Mouse (Mus musculus): Measurements from ENCODE around the gene Syncrip.
A peak's percentile ranks its signal among the peaks of the same experiment; 100 is the strongest.

Syncrip gene

GRCm38 (mm10) chr9:88482230-88482828 lies at the start of gene Syncrip:
Gene Syncrip (minus strand): TSS chr9:88482574.
- DNase-seq (ENCODE audit: low spot score in 2 of 2), result peak; percentile 88 to 91

GRCm38 (mm10) chr9:88529979-88530580 lies 47.7 kb upstream of the Syncrip start:
- DNase-seq (ENCODE audit: low spot score in 2 of 2), result no peak

- DNase-seq (ENCODE audit: low spot score in 2 of 2), result no peak
Observed at GRCm38 (mm10) chr9:88529571-88529970, 47.2 kb upstream of the Syncrip start.

GRCm38 (mm10) chr9:88528736-88529135 lies 46.4 kb upstream of the Syncrip start:
- DNase-seq (ENCODE audit: low spot score in 2 of 2), result no peak

- no peak for DNase-seq (ENCODE audit: low spot score in 2 of 2)
Observed at GRCm38 (mm10) chr9:88527956-88528355, 45.6 kb upstream of the Syncrip start.

- DNase-seq (ENCODE audit: low spot score in 2 of 2), result no peak
Observed at GRCm38 (mm10) chr9:88525341-88525740, 43.0 kb upstream of the Syncrip start.

GRCm38 (mm10) chr9:88524796-88525195 lies 42.4 kb upstream of the Syncrip start:
- DNase-seq (ENCODE audit: low spot score in 2 of 2), result no peak

- DNase-seq (ENCODE audit: low spot score in 2 of 2), result no peak
Observed at GRCm38 (mm10) chr9:88524367-88524766, 42.0 kb upstream of the Syncrip start.

GRCm38 (mm10) chr9:88523335-88523668 lies 40.9 kb upstream of the Syncrip start:
- no peak for DNase-seq (ENCODE audit: low spot score in 2 of 2)

- peak; percentile 94 to 98 for DNase-seq (ENCODE audit: low spot score in 2 of 2)
Observed at GRCm38 (mm10) chr9:88522569-88523334, 40.4 kb upstream of the Syncrip start.

- no peak for DNase-seq (ENCODE audit: low spot score in 2 of 2)
Observed at GRCm38 (mm10) chr9:88521961-88522568, 39.7 kb upstream of the Syncrip start.

- DNase-seq (ENCODE audit: low spot score in 2 of 2), result no peak
Observed at GRCm38 (mm10) chr9:88520849-88521483, 38.6 kb upstream of the Syncrip start.

GRCm38 (mm10) chr9:88520122-88520848 lies 37.9 kb upstream of the Syncrip start:
- DNase-seq (ENCODE audit: low spot score in 2 of 2), result peak in 1 of 2 experiments; percentile 6

- no peak for DNase-seq (ENCODE audit: low spot score in 2 of 2)
Observed at GRCm38 (mm10) chr9:88519390-88520121, 37.2 kb upstream of the Syncrip start.

- DNase-seq (ENCODE audit: low spot score in 2 of 2), result no peak
Observed at GRCm38 (mm10) chr9:88516361-88516995, 34.1 kb upstream of the Syncrip start.

GRCm38 (mm10) chr9:88515546-88515945 lies 33.2 kb upstream of the Syncrip start:
- DNase-seq (ENCODE audit: low spot score in 2 of 2), result no peak

GRCm38 (mm10) chr9:88501846-88502245 lies 19.5 kb upstream of the Syncrip start:
- no peak for DNase-seq (ENCODE audit: low spot score in 2 of 2)

GRCm38 (mm10) chr9:88500112-88500511 lies 17.7 kb upstream of the Syncrip start:
- no peak for DNase-seq (ENCODE audit: low spot score in 2 of 2)

- DNase-seq (ENCODE audit: low spot score in 2 of 2), result no peak
Observed at GRCm38 (mm10) chr9:88492522-88492921, 10.1 kb upstream of the Syncrip start.

- DNase-seq (ENCODE audit: low spot score in 2 of 2), result no peak
Observed at GRCm38 (mm10) chr9:88484531-88484930, 2.2 kb upstream of the Syncrip start.
